Mouse (Mus musculus) thymus, postnatal 10 days (tissue): ENCODE data around the gene Kcnq1.
A peak's percentile ranks its signal among the peaks of the same experiment; 100 is the strongest.

Source experiments
- DNase-seq, 2 experiments: peaks; one replicate each; pipeline ENCODE4 v3.0.0; 2021; ENCODE audit warnings: low spot score in 2 of 2

The Kcnq1 gene

GRCm38 (mm10) chr7:143461920-143462319, 355.8 kb downstream of the Kcnq1 start:
- DNase-seq: no peak

DNA sequence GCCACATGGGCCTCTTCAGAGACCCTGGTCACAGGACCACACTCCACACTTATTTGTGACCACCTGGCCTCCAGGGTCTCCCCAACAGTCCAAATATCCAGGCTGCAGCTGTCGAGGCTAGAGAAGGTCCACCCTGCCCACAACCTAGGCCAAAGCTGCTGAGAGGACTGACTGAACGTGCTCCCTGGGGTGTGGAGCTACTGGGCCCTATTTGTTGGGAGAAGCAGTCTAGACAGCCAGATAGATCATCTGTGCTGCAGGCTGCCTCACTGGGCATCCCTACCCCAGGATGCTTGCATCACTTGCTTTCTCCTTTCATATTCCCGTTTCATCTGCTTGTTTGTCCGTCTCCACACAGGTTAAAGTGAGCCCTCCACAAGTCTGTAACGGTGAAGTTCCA, 356.4 kb downstream of the Kcnq1 start:
- DNase-seq: no peak

DNA sequence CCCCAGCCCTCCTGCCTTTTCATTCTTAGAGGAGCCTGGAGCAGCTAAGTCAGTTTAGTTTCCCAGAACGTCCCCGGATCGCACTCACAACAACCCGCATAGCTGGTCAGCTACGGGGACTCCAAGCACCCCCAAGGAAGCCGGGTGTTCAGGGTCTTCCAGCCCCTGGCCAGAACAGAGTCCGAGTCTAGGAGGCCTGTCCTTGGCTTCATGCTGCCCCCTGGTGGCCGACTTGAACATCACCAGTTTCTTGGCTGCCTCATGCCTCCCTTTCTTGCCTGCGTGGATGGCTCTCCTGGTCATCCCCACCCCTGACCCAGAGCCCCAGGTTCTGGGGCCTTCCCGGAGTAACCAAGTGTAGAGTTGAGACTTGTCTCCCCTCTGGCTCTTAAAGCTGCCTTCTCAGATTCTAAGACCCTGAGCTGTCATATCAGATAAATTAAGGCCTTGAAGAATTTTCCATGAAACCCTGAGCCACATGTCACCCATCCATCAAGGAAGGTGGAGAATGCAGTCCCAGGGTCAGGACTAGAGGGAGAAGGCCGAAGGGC, 357.8 kb downstream of the Kcnq1 start:
- DNase-seq: peak; percentile 46 to 81

- peak; percentile 36 to 50 for DNase-seq
Measured at GRCm38 (mm10) chr7:143464811-143465560, 358.8 kb downstream of the Kcnq1 start.

DNA sequence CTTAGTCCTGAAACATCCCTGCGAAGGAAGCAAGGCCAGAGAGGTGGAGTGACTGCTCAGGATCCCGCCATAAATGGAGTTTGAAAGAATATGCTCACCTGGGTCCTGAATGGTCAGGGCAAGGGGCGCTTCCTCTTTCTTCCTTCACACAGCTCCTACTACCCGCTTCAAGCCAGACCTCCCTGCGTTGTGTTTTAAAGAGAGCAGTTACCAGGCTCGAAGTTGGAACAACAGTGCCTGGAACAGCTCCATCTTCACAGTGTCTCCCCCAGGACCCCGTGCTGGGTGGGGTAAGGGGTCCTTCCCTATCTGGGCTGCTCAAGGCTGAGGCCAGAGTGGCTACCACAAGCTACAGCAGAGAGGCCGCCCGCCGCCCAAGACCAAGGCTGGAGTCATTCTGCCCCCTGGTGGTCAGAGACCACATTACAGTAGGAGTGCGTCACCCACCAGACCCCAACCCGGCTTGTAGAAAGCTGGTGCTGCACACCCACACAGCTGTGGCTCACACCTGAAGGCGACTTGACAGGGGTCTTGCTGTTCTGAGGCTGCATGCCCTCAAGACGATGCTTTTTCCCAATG, 360.0 kb downstream of the Kcnq1 start:
- peak; percentile 64 to 89 for DNase-seq

GRCm38 (mm10) chr7:143467714-143468113, 361.6 kb downstream of the Kcnq1 start:
- DNase-seq: no peak

- DNase-seq: peak; percentile 47 to 77
Measured at GRCm38 (mm10) chr7:143469946-143470345, 363.8 kb downstream of the Kcnq1 start.

- DNase-seq: no peak
Measured at GRCm38 (mm10) chr7:143473347-143474101, 367.4 kb downstream of the Kcnq1 start, which contains the start of gene Slc22a18. Gene Slc22a18 (plus strand): TSS chr7:143473736.

GRCm38 (mm10) chr7:143474811-143475210, 368.6 kb downstream of the Kcnq1 start:
- no peak for DNase-seq

DNA sequence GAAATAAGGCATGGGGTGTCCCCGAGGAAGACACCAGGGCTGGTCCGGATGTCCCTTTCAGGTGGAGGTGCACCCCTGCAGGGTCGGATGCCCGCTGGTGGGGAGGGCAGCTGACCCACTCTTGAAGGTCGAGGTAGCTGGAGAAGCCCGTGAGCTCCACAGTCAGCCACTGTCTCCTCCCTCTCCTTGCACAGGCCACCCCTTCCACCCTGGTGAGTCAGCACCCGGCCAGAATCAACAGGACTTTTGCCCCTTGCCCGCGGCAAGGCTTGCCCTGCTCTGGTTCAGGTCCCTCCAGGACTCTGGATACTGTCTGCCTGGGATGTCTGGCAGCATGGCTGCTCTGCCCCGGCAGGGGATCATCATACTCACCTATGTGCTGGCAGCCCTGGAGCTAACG, 369.7 kb downstream of the Kcnq1 start:
- no peak for DNase-seq
